Mouse (Mus musculus) spleen, adult 2 months (tissue): ENCODE data around the gene Zc3h7a. TPM values are rescaled to one million over a fixed set of nuclear protein-coding genes. Genes with fewer than 3 reads are reported as not detected.
A peak's percentile ranks its signal among the peaks of the same experiment; 100 is the strongest.

Experiments
- DNase-seq, 2 experiments: peaks; one replicate each; pipeline versions ENCODE4 v3.0.0 to v3.0.0-alpha.2; 2012 to 2021; ENCODE audit warnings: low spot score in 2 of 2, low read depth in 1 of 2
- H3K27ac ChIP-seq: fragments of 200-500 bp; 2 replicates; pipeline ENCODE4 v1.5.1; 2012; ENCODE audit warnings: low read length, inconsistent platforms; ENCODE audit not compliant: insufficient read depth
- H3K27me3 ChIP-seq: fragments of 200-500 bp; 2 replicates; pipeline ENCODE4 v1.6.1; 2012; ENCODE audit warnings: mild to moderate bottlenecking, moderate library complexity, low read length, inconsistent platforms; ENCODE audit not compliant: control insufficient read depth, insufficient read depth
- H3K36me3 ChIP-seq: fragments of 200-500 bp; 2 replicates; pipeline ENCODE4 v1.6.1; 2012; ENCODE audit warnings: mild to moderate bottlenecking, low read length, inconsistent platforms; ENCODE audit not compliant: control insufficient read depth, insufficient read depth
- H3K4me1 ChIP-seq: fragments of 200-500 bp; 2 replicates; pipeline ENCODE4 v1.6.1; 2011; ENCODE audit warnings: inconsistent platforms; ENCODE audit not compliant: control insufficient read depth, insufficient read depth, insufficient read length
- H3K4me3 ChIP-seq: fragments of 200-500 bp; 2 replicates; pipeline ENCODE4 v1.5.1; 2011; ENCODE audit warnings: mild to moderate bottlenecking, inconsistent platforms; ENCODE audit not compliant: insufficient read depth, insufficient read length; ENCODE audit errors: extremely low read depth
- CTCF ChIP-seq: fragments of 200-500 bp; IDR thresholded peaks from 2 replicates; pipeline ENCODE4 v1.5.1; 2011; ENCODE audit warnings: mild to moderate bottlenecking, inconsistent platforms; ENCODE audit not compliant: insufficient read depth, insufficient read length, insufficient replicate concordance; ENCODE audit errors: extremely low read depth
- POLR2A ChIP-seq: fragments of 200-500 bp; IDR thresholded peaks from 2 replicates; pipeline ENCODE4 v1.6.1; 2011; ENCODE audit warnings: low read depth, low read length, inconsistent platforms
- WGBS: fragments of 180-500 bp; shearing (Covaris S2); methylation state at CpG from one replicate; pipeline ENCODE4 v1.1.7; 2018; 5-methylcytosine and 5-hydroxymethylcytosine counted together
- polyA plus RNA-seq: library from polyadenylated mRNA; depleted of rRNA; stranded (reverse); fragments of >200 nt; gene quantifications from 2 replicates; pipeline ENCODE4 v1.2.3, GENCODE M21; 2012; rRNA removed

Gene Zc3h7a
- polyA plus RNA-seq, 1 experiment, result 46.0 TPM

DNA sequence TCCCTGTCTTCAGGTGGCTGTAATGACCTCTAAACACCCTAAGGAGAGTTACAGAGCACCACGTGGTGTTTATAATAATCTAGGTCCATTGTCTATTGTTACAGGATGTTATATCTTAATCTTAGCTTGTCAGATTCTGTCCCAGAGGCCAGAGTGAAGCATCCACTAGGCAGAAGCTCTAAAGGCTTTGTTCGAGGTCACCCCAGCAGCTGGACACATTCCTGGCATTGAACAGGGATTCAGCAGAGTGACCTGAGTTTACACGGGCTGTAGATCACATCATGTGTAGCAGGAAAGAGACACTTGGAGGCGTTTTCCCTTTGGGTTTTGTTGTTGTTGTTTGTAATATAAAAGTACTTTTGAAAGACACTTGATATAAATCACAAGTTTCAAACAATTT lies 84.1 kb downstream of the Zc3h7a start:
- peaks cover 34% of the 10 kb centered on the region; the same call in 1 of the 2 replicates for H3K4me1 ChIP-seq
- peaks cover 20% of the 10 kb centered on the region for H3K36me3 ChIP-seq
- H3K27ac ChIP-seq, result peak overlapping the region; percentile 95

GRCm38 (mm10) chr16:11090836-11091570 lies 85.2 kb downstream of the Zc3h7a start:
- 49% methylated on average over 10 of the region's 10 CpGs for WGBS
- peaks cover 24% of the 10 kb centered on the region for H3K36me3 ChIP-seq
- peak overlapping the region; percentile 95 for H3K27ac ChIP-seq
- H3K4me1 ChIP-seq, result peaks cover 34% of the 10 kb centered on the region; the same call in 1 of the 2 replicates
- no peaks in the 10 kb centered on the region for H3K27me3 ChIP-seq
- DNase-seq, result peak in 1 of 2 experiments; percentile 72
- TF ChIP-seq POLR2A (no peak), CTCF (no peak)
- H3K4me3 ChIP-seq, result no peak overlapping the region

More for the DNA sequence above, 84.1 kb downstream of the Zc3h7a start:
- Histone ChIP-seq H3K4me3 (no peak overlapping the region), H3K27me3 (no peaks in the 10 kb centered on the region)
- no peak for DNase-seq
- 51% methylated on average over 4 of the region's 4 CpGs for WGBS
- TF ChIP-seq CTCF (no peak), POLR2A (no peak)

- Histone ChIP-seq H3K36me3 (peaks cover 43% of the 10 kb centered on the region), H3K4me1 (peaks cover 25% of the 10 kb centered on the region), H3K4me3 (no peak overlapping the region), H3K27ac (peak overlapping the region; percentile 13), H3K27me3 (no peaks in the 10 kb centered on the region)
- no peak for DNase-seq
- 84% methylated on average over 5 of the region's 5 CpGs for WGBS
- TF ChIP-seq POLR2A (no peak), CTCF (no peak)
These were observed 89.2 kb downstream of the Zc3h7a start for GRCm38 (mm10) chr16:11086856-11087588.

Other genes with a start within 250 kb of the Zc3h7a start
- gene Snn, start 115.4 kb downstream of the Zc3h7a start, polyA plus RNA-seq, result 129 and 155 TPM in 2 replicates
- 115 and 171 TPM in 2 replicates for gene Litaf, start 110.2 kb downstream of the Zc3h7a start, polyA plus RNA-seq
- 28.6 and 42.5 TPM in 2 replicates for gene Txndc11, start 41.7 kb downstream of the Zc3h7a start, polyA plus RNA-seq
- 2.6 and 4.5 TPM in 2 replicates for gene Rsl1d1, start 26.9 kb upstream of the Zc3h7a start, polyA plus RNA-seq
- 26.2 and 38.3 TPM in 2 replicates for gene Gspt1, start 77.9 kb upstream of the Zc3h7a start, polyA plus RNA-seq
- 4.0 and 4.6 TPM in 2 replicates for gene Tnfrsf17, start 137.4 kb upstream of the Zc3h7a start, polyA plus RNA-seq
- 13.6 and 14.3 TPM in 2 replicates for gene Snx29, start 146.5 kb upstream of the Zc3h7a start, polyA plus RNA-seq